Mouse (Mus musculus) neural tube, embryonic 10.5 days (tissue): ENCODE results near the gene Ammecr1.

Experiments used
- DNase-seq: peaks from one replicate; pipeline ENCODE4 v3.0.0-alpha.2; 2017; ENCODE audit warnings: low spot score; ENCODE audit errors: extremely low spot score

Ammecr1 gene

DNA sequence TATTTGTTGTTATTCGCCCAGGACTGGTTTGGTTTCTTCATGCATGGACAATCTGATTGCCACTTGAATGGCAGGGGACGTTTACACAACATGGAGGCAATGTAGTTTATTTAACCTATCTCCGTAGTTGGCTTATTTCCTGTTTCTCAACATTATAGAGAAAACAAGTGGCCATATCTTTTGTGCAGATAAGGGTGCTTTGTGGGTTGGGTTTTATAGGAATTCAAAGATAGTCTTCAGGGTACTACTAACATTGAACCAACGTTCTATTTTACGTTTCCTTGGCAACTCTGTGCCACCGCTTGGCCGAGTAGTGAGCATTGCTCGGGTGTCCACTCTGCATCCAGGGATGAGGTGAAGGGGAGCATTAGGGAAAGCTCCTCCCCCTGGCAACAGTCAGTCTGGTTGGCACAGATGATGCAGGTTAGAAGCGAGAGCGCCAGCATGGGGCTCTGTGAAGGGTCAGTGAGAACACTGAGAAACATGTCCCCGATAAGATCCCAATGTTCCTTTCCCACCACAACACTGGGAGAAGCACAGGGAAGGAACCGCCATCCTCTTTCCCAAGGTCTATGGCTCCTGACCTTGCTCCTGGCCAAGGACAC lies 136.6 kb downstream of the Ammecr1 start:
- no peak for DNase-seq

DNA sequence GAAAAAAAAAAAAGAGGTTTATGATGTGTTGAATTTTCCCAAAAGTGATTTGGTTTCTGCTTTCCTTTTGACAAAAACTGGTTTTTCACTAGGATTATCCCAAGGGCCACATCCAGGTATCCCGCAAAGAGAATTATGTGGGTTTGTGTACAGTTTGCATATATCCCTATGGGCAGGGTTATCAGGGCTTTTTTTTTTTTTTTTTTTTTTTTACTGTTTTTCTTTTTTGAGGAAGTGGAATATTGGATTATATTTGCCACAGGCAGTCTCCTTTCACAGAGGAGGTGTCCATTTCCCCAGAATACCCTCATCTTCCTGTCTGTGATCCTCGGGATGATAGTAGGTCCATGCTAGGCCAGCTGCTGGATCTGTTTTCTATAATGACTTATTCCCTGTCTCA lies 137.3 kb downstream of the Ammecr1 start:
- no peak for DNase-seq

DNA sequence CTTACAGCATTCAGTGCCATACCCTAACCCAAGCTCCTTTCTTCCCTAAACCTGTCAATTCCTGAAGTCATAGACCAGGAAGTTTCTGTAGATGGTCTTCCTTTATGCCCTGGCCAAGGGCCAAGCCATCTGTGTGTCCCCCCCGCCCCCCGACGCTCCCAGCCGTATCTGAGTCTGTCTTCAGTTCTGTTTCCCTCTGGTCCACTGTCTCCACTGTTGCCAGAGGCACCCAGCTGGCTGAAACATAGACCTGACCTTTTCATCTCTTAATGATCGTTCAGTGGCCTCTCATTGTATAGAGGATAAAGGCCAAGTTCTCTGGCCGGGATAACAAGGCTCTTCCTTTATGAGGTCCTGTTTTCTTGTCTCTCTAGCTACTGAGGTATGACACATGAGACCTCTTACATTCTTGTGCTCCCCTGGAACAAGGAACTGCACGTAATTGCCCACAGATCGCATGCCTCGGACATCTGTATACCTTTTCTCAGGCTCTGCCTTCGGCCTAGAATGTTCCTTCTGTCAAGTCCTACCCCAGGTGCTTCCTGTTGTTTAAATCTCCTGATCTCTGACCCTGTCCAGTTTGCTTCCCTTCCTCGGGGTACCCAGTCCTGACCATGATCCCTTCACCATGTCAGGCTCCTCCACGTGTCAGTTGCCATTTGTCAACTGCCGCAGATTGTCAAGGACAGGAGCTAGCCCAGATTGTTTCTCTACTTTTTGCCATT lies 138.2 kb downstream of the Ammecr1 start:
- DNase-seq, result no peak

DNA sequence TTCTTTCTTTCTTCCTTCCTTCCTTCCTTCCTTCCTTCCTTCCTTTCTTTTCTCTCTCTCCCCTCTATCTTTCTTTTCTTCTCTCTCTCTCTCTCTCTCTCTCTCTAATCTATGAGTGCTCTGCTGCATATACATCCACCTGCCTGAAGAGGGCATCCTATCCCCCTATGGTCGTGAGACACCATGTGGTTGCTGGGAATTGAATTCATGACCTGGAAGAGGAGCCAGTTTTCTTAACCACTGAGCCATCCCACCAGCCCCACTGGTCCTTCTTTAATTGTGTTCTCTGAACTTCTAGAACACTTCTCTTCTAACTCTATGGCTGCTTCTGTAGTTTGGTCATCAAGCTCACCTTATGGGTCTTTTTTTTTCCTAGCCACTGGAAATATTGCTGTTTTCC lies 138.9 kb downstream of the Ammecr1 start:
- DNase-seq, result no peak

DNA sequence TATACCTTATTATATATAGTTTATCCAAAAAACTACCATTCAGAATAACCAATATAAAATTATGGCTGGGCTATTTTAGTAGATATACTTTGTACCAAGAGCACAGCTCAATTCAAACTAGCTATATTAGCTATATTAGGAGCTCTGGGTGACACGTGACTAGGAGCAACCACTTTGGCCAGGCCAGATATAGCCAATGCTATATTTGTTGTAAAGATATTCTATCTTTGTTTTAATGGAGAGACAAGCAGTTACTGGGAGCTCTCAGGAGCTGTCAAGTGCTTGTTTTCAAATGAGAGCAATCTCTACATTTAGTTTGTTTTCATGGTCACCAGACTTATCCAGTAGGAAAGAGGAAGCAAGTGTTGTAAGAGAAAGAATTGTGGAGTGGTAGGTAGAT lies 141.2 kb downstream of the Ammecr1 start:
- DNase-seq, result no peak

DNA sequence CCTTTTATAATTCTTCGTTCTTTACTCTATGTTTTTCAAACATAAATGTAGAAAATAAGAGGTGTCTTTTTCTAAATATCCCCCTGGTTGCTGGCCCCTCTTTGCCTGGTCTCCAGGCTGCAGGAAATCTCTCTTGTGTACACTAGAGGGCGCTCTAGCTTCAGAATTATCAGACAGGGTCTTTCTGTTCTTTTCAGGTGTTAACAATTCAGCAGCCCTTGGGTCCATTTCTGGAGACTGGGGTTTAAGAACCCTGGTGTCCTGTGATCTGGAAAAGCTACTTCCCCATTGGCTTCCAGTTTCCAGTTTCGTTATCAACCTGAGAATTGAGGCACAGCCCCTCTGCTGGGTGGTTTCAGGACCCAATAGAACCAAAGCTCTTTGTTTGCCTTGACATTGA lies 144.7 kb downstream of the Ammecr1 start:
- DNase-seq, result no peak

DNA sequence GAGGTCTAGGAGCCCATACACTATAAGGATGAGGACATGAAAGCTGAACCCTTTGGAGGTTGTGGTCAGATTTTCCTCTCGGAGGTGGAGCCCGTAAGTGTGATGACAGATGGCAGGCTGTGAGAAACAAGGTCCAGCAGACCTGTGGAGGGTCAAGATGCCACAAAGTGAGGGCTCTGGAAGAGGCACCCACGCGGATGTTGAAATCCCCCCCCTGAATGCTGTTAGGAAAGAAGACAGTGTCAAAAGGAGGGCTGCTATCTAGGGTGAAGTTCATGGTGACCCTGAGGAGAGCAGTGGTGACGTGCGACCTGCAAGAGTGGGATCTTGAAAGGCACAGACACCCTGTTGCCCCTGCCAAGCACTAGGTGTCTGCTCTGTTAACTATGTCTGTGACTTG lies 145.3 kb downstream of the Ammecr1 start:
- no peak for DNase-seq

DNA sequence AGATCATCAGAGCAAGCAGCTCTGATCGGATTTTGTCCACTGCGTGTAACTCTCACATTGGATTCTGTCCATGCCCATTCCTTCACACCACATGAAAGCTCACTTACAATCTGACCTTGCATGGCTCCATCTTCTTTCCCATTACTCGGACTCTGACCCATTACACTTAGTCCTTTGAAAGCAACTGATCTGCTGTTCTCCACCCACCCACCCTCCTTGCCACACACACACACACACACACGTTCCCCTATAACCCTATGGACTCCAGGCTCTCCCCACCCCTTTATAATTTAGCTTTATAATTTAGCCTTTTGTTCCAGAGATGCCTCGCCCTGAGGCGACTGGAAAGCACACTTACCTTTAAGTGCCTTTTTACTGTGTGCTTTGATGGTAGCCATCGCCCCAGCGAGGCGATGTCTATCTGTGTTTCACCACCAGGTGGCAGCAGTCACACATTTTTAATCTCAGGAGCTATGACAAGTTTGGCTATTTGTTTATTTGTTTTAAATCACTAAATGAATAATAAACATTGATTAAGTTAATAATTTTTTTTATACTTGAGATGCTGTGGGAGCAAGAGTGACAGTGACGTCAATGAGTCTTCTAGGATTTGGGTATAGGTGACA lies 148.4 kb downstream of the Ammecr1 start:
- peak; percentile 38 for DNase-seq

DNA sequence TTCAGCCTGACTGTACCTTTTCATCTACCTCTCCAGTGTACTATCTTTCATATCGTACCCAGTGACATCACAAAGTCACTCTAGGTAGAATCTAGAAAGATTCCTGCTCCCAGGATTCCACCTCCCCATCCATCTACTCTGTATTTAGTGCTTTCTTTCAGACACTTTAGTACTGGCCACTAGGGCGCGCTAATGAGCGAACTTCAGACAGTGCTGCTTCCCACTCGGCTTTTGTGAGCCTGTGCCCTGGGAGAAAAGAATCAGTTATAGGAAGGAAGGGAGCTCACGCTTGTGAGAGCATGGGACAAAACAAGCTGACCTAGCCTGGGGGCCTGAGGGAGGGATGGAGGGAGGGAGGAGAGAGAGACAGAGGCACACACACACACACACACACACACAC lies 153.4 kb downstream of the Ammecr1 start:
- peak; percentile 30 for DNase-seq

DNA sequence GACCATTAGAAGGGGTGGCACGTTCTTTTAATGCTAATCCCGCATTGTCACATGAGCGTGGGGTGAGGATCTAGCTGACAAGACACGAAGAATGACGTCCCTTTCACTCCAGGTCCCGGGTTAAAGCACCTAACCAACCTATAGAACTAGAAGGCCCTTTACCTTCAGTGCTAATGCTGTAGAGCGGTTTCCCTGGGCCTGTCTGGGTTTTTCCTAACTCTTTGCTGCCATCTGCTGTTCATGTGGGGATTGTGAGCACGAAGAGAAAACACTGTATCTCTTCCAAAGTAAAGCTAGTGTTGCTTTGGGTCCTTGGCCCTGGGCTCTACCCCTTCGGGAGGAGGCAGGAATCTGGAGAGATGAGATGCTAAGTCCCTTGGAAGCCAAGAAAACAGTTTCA lies 158.1 kb downstream of the Ammecr1 start:
- DNase-seq, result no peak

DNA sequence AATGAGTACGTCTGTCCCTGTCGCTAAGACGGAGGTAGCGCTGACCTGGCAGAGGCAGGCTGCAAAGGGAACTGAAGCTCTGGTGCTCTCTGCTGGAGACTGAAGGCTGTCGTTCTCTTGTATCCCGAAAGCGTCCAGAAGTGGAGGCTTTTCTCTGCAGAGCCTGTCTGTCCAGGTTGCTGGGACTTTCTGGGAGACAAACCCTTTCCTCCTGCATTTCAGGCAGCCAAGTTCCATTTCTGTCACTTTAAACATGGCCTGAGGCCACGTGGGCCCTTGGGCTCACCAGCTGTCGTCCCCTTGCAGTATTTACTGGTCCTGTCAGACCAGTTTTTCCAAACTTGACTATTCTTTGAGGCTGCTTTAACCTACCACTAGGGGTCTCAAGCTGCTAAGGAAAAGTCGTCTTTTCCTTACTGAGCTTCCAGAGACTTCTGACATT lies 159.9 kb downstream of the Ammecr1 start:
- DNase-seq, result no peak

DNA sequence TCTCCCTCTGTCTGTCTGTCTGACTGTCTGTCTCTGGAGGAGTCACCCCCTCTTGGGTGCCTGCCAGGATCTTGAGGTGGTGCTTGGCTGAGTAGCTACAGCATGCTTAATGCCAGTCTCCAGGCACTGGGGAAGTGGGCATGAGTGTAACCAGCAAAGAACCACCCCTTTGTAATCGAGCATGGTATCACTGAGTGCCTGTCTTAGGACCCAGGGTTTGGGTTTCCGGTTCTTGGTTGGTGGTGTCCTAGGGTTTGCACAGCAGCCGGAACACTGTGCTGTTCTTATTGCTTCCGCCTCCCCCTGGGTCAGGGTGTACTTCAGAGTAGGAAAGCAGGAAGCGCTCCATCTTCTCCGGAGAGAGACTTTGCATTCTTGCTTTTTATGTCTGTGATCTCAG lies 160.4 kb downstream of the Ammecr1 start:
- DNase-seq, result no peak

DNA sequence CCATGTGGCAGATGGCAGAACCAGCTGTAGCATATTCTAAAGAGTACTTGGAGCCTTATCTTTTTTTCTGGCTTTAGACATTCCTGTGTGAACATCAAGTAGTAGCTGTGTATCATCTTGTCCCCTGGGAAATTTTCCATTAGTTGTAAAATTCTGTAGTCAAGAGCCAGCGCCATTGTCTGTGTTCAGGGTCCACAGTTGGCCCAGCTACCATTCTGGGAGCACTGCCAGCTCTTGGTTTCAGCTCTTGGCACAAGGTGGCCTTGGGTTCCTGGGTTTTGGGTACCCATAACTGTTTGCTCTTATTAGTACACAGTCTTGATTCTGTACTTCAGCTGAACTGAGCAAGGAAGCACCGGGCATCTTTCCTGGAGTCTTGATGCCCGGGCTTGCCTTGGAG lies 161.9 kb downstream of the Ammecr1 start:
- DNase-seq, result no peak
